Mouse (Mus musculus) ES-E14 (cell line): ENCODE measurements around the gene Myo16.

ENCODE experiments used
- CHD2 ChIP-seq: IDR thresholded peaks from 2 replicates; pipeline ENCODE4 v1.6.1; 2014; ENCODE audit warnings: mild to moderate bottlenecking, low read depth, low read length, inconsistent platforms
- MAFK ChIP-seq: IDR thresholded peaks from 2 replicates; pipeline ENCODE4 v1.6.1; 2014; ENCODE audit warnings: mild to moderate bottlenecking, low read depth, low read length, inconsistent platforms; ENCODE audit not compliant: insufficient read depth

DNA sequence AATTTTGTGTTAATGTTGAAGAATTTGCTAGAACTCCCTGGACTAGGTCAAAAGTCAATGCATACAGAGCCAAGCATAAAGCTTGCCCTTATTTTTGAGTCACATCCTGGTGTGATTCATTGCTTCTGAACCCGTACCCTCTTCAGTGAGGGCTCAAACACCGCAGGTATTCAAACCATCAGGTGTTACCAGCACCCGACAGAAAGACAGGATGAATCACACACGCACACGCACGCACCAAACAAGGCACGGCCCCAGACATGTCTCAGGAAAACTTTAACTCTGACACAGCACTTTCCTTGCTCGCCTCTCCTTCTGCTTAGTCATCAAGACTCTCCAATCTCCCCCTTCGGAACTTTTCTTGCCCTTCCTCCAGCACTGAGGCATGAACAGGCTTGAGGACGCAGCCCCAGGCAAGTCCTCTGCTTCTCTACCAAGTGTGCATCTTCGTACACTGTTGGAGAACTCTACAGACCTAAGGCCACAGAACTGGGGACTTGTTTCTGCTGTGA is 435.8 kb downstream of the Myo16 start:
- TF ChIP-seq CHD2 (no peak), MAFK (no peak)
